Mouse (Mus musculus) intestine, embryonic 15.5 days (tissue): ENCODE data around the gene Abcd3. TPM values are rescaled to one million over a fixed set of nuclear protein-coding genes. Genes with fewer than 3 reads are reported as not detected.

Experiments
- ATAC-seq: fragments of 200-750 bp; cut with Nextera tagmentation; 2 replicates; pipeline ENCODE4 v1.8.0; 2017; ENCODE audit warnings: moderate TSS enrichment, moderate library complexity
- H3K27ac ChIP-seq: fragments of 300-500 bp; sonication (generic); 2 replicates; pipeline ENCODE4 v1.5.1; 2015; ENCODE audit warnings: mild to moderate bottlenecking, inconsistent platforms
- H3K27me3 ChIP-seq: fragments of 300-500 bp; sonication (generic); replicated peaks from 2 replicates; pipeline ENCODE4 v1.6.1; 2015; ENCODE audit warnings: inconsistent platforms
- H3K36me3 ChIP-seq: fragments of 300-500 bp; sonication (generic); 2 replicates; pipeline ENCODE4 v1.6.1; 2015; ENCODE audit warnings: inconsistent platforms
- H3K4me1 ChIP-seq: fragments of 300-500 bp; sonication (generic); replicated peaks from 2 replicates; pipeline ENCODE4 v1.6.1; 2015; ENCODE audit warnings: inconsistent platforms
- H3K4me2 ChIP-seq: fragments of 300-500 bp; sonication (generic); replicated peaks from 2 replicates; pipeline ENCODE4 v1.6.1; 2015; ENCODE audit warnings: mild to moderate bottlenecking, inconsistent platforms
- H3K4me3 ChIP-seq: fragments of 300-500 bp; sonication (generic); replicated peaks from 2 replicates; pipeline ENCODE4 v1.5.1; 2015; ENCODE audit warnings: inconsistent platforms
- H3K9ac ChIP-seq: fragments of 300-500 bp; sonication (generic); 2 replicates; pipeline ENCODE4 v1.6.1; 2015; ENCODE audit warnings: inconsistent platforms
- H3K9me3 ChIP-seq: fragments of 300-500 bp; sonication (generic); 2 replicates; pipeline ENCODE4 v1.6.1; 2016; ENCODE audit warnings: inconsistent platforms
- WGBS: fragments of 180-500 bp; shearing (Covaris S2); methylation state at CpG from one replicate; pipeline ENCODE4 v1.1.7; 2015; 5-methylcytosine and 5-hydroxymethylcytosine counted together
- polyA plus RNA-seq: library from polyadenylated mRNA; unstranded; fragments of >200 nt; fragmentation: Nextera tagmentation; extraction: Ambion mirVana; gene quantifications from 2 replicates; pipeline ENCODE4 v1.2.1, GENCODE M21; 2015

Abcd3 gene
- polyA plus RNA-seq, 1 experiment from 2014 or later: 61.7 TPM

GRCm38 (mm10) chr3:121715336-121715735, 99.8 kb downstream of the Abcd3 start:
- H3K9ac ChIP-seq: no peak overlapping the region
- no peak overlapping the region for H3K4me2 ChIP-seq
- no peak overlapping the region for H3K4me3 ChIP-seq
- H3K27me3 ChIP-seq: peaks cover 13% of the 10 kb centered on the region
- H3K4me1 ChIP-seq: peaks cover 5% of the 10 kb centered on the region; the same call in 1 of the 2 replicates
- no peak for ATAC-seq
- no peaks in the 10 kb centered on the region for H3K36me3 ChIP-seq
- no peaks in the 10 kb centered on the region for H3K9me3 ChIP-seq
- H3K27ac ChIP-seq: no peak overlapping the region

- H3K4me3 ChIP-seq: no peak overlapping the region
- H3K4me1 ChIP-seq: peaks cover 5% of the 10 kb centered on the region; the same call in 1 of the 2 replicates
- no peak overlapping the region for H3K4me2 ChIP-seq
- 56% methylated on average over 2 of the region's 2 CpGs for WGBS
- H3K9me3 ChIP-seq: no peaks in the 10 kb centered on the region
- no peak overlapping the region for H3K9ac ChIP-seq
- H3K36me3 ChIP-seq: no peaks in the 10 kb centered on the region
- no peak overlapping the region for H3K27ac ChIP-seq
- H3K27me3 ChIP-seq: peaks cover 17% of the 10 kb centered on the region
- ATAC-seq: no peak
Observed at GRCm38 (mm10) chr3:121714461-121714860, 100.6 kb downstream of the Abcd3 start.

GRCm38 (mm10) chr3:121713816-121714215, 101.3 kb downstream of the Abcd3 start:
- whole genome bisulfite sequencing: 64% methylated on average over 8 of the region's 8 CpGs
- ATAC-seq: no peak
- no peaks in the 10 kb centered on the region for H3K36me3 ChIP-seq
- H3K4me1 ChIP-seq: peaks cover 5% of the 10 kb centered on the region; the same call in 1 of the 2 replicates
- H3K27ac ChIP-seq: no peak overlapping the region
- no peaks in the 10 kb centered on the region for H3K9me3 ChIP-seq
- no peak overlapping the region for H3K4me2 ChIP-seq
- H3K9ac ChIP-seq: no peak overlapping the region
- H3K4me3 ChIP-seq: no peak overlapping the region
- H3K27me3 ChIP-seq: peaks cover 17% of the 10 kb centered on the region

GRCm38 (mm10) chr3:121713151-121713701, 101.9 kb downstream of the Abcd3 start:
- H3K4me3 ChIP-seq: no peak overlapping the region
- no peaks in the 10 kb centered on the region for H3K9me3 ChIP-seq
- H3K36me3 ChIP-seq: no peaks in the 10 kb centered on the region
- H3K27me3 ChIP-seq: peaks cover 16% of the 10 kb centered on the region
- H3K9ac ChIP-seq: no peak overlapping the region
- no peak overlapping the region for H3K4me2 ChIP-seq
- 27% methylated on average over 17 of the region's 17 CpGs for WGBS
- ATAC-seq: peak; percentile 86
- H3K4me1 ChIP-seq: peaks cover 5% of the 10 kb centered on the region; the same call in 1 of the 2 replicates
- H3K27ac ChIP-seq: no peak overlapping the region

GRCm38 (mm10) chr3:121712222-121712621, 102.9 kb downstream of the Abcd3 start:
- no peak overlapping the region for H3K4me2 ChIP-seq
- H3K9me3 ChIP-seq: no peaks in the 10 kb centered on the region
- peaks cover 5% of the 10 kb centered on the region; the same call in 1 of the 2 replicates for H3K4me1 ChIP-seq
- WGBS: 50% methylated on average over 4 of the region's 4 CpGs
- no peak overlapping the region for H3K4me3 ChIP-seq
- H3K36me3 ChIP-seq: no peaks in the 10 kb centered on the region
- H3K27ac ChIP-seq: no peak overlapping the region
- H3K27me3 ChIP-seq: peaks cover 14% of the 10 kb centered on the region
- no peak for ATAC-seq
- no peak overlapping the region for H3K9ac ChIP-seq

- no peaks in the 10 kb centered on the region for H3K9me3 ChIP-seq
- H3K36me3 ChIP-seq: no peaks in the 10 kb centered on the region
- no peak for ATAC-seq
- H3K27ac ChIP-seq: no peak overlapping the region
- no peak overlapping the region for H3K9ac ChIP-seq
- peaks cover 9% of the 10 kb centered on the region for H3K27me3 ChIP-seq
- H3K4me1 ChIP-seq: peaks cover 7% of the 10 kb centered on the region; the same call in 1 of the 2 replicates
- H3K4me2 ChIP-seq: no peak overlapping the region
- 86% methylated on average over 7 of the region's 7 CpGs for WGBS
- H3K4me3 ChIP-seq: no peak overlapping the region
Observed at GRCm38 (mm10) chr3:121710894-121711531, 104.1 kb downstream of the Abcd3 start.

Other genes with a start within 250 kb of the Abcd3 start
- not detected in 2 replicates for gene 4930432M17Rik, start 144.5 kb downstream of the Abcd3 start, polyA plus RNA-seq
- 23.3 and 27.5 TPM in 2 replicates for gene F3, start 91.8 kb downstream of the Abcd3 start, polyA plus RNA-seq
- 31.5 and 40.1 TPM in 2 replicates for gene Arhgap29, start 137.2 kb upstream of the Abcd3 start, polyA plus RNA-seq
- gene Abca4, start 229.1 kb upstream of the Abcd3 start, polyA plus RNA-seq: 0.86 and 1.1 TPM in 2 replicates